Mouse (Mus musculus) erythroid progenitor cell, adult 5-6 weeks (primary cell): Measurements from ENCODE around the gene Misp. TPM values are rescaled to one million over a fixed set of nuclear protein-coding genes. Genes with fewer than 3 reads are reported as not detected.

ENCODE experiments used
- ATAC-seq: replicated peaks from 2 replicates; pipeline ENCODE4 v1.8.0; 2016; ENCODE audit warnings: moderate number of reproducible peaks, mild to moderate bottlenecking, moderate TSS enrichment, inconsistent platforms; ENCODE audit not compliant: poor library complexity, low FRiP score, severe bottlenecking
- total RNA-seq, 2 experiments: library from RNA; stranded (forward) in 1 of 2; stranded (reverse) in 1 of 2; fragments of 150-400 nt in 1 of 2; fragments of 186-747, 209-891 nt in 1 of 2; gene quantifications; 2 replicates each; pipeline versions ENCODE4 v1.2.3 to v1.2.4; 2015 to 2017; ENCODE audit warnings: low replicate concordance in 2 of 2

Gene Misp
- total RNA-seq, 2 experiments from 2014 or later: not detected

- ATAC-seq: no peak
Observed at GRCm38 (mm10) chr10:79793738-79794490, 26.9 kb upstream of the Misp start.

DNA sequence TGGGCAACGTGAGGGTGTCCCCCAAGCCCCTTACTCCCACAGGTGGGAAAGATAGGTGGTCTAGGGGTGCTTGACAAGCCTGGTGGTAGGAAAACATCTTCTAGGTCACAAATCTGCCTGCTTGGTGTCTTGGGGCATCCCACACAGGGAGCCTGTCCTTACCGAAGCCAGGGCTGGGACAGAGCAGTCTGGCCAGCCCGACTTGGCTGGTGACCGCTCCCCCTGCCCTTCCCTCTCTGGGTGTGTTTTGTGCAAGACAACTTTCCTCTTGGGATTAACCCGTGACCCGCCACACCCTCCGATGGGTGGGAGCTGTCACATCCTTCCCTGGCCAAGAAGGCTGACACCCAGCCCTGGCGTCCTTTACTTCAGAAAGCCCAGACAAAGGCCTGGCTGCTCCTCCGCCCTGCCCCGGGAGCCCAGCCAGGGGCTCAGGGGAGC, 26.3 kb upstream of the Misp start:
- ATAC-seq: no peak

DNA sequence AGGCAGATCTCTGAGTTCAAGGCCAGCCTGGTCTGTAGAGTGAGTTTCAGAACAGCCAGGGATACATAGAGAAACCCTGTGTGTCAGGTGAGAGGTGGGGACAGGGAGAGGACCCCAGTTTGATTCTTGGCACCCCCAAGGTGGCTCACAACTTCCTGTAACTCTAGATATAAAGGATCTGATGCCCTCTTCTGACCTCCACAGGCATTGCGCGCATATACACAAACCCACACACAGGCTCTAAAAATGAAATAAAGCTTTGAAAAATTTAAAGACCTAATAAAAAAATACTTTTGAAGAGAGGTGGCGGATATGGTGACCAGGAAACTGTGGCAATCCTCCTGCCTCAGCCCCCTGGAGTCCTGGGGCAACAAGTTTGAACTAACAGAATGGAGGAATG, 24.9 kb upstream of the Misp start:
- ATAC-seq: no peak

DNA sequence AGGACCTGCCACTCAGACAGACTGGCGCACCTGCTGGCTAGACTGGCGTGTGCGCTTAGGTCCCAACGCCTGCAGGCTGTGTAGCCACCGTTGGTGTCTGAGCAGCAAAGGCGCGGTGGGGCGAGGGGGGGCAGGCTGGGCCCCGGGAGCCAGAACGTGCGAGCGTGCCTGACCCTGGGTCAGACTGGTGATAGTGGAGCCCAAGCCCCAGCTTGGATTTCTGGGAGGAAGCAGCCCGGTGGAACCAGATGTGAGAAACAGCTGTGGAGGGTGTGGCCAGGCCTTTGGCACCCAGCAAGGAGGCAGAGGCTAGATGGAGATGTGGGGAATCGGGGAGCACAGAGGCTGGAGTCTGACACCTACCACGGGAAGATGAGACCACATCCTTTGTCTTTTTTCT, 23.5 kb upstream of the Misp start:
- no peak for ATAC-seq

DNA sequence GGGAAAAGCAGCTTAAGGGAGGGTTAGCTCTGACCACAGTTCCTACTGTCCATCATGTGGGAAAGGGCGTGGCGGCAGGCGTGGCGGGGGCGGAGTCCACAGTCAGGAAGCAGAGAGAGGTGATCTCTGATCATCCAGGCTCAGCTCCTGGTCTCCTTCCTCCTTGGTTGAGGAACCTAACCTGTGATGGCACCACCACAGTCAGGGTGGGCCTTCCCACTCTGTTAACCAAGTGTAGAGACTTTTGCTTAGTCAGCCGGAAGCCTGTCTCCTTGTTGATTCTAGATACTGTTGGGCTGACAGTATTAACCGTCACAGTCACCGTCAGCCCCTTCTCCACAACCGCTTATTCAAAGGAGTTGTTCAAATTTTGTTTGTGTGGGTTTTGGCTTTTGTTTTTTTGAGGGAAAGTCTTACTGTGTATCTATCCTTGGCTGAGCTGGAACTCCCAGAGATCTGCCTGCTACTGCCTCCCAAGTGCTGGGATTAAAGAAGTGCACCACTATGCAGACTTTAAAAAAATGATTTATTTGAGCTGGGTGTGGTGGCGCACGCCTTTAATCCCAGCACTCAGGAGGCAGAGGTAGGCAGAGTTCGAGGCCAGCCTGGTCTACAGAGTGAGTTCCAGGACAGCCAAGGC, 22.4 kb upstream of the Misp start:
- ATAC-seq: no peak

DNA sequence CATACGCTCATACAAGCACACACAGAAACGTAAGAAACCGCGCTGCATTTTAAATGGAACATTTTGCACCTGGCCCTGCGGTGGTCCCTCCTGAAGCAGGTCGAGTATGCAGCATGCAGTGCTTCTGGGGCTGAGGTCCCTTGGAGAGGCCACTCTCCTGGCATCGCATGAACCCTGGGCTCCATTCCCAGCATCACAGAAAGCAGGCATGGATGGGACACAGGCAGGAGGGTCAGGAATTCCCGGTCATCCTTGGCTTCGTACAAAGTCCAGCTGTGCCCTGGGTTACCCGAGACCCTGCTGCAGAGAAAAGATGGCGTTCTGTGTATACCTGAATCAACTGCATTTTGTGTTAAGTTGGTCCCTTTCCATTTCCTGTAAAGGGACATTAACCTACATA, 20.3 kb upstream of the Misp start:
- no peak for ATAC-seq

GRCm38 (mm10) chr10:79801837-79802236, 19.0 kb upstream of the Misp start:
- ATAC-seq: no peak

DNA sequence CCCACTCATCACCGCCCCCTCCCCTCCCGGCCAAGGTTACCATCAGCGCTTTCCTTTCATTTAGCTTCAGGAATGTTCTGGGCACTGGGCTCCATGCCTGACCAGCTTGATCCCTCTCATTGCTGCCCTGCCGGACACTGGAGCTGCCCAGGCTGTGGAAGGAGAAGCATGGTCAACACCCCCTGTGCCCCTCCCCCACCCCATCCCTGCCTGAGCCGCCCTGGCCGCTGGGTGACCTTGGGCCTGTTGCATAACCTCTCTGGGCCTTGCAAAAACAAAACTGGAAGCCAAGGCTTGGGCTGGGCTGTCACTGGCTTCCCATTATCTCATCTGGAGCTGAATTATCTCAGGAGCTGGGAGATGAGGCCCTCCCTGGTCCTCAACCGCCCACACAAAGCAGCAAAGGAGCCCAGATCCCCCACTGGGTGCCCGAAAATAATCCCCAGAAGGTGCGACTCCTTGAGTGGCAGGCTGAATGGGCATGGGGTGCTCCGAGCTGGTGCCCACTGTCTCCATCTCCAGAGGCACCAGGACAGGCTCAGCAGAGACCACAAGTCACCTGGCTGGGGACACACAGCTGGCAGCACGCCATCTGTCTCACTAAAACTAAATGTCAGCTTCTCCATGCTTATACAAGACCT, 18.3 kb upstream of the Misp start:
- ATAC-seq: no peak

GRCm38 (mm10) chr10:79803716-79804323, 17.0 kb upstream of the Misp start:
- no peak for ATAC-seq

DNA sequence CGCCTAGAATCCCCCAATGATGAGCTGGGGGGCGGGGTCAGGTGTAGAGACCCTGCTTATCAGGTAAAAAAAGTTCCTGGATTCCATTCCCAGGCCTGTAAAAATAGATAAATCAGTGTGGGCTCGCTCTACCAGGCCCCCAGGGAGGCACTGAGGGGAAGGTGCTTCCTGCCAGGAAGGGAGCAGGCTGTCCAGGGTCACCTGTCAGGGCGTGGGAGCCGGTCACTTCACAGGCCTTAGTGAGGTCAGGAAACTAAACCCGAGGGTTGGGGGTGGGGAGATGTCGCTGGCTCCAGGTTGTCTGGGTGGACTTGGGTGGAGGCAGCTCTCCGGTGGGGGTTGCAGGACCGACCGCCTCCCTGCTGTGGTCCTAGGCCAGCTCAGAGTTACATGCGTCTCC, 15.2 kb upstream of the Misp start:
- ATAC-seq: no peak

GRCm38 (mm10) chr10:79806331-79806730, 14.5 kb upstream of the Misp start:
- ATAC-seq: no peak

- 0 out of 2 replicates have a peak, but pooled peaks have one; percentile 20 for ATAC-seq
Observed at GRCm38 (mm10) chr10:79806972-79807371, 13.8 kb upstream of the Misp start.

GRCm38 (mm10) chr10:79807826-79808225, 13.0 kb upstream of the Misp start:
- no peak for ATAC-seq

GRCm38 (mm10) chr10:79808728-79809127, 12.1 kb upstream of the Misp start:
- ATAC-seq: no peak

- ATAC-seq: peak; percentile 62
Observed at GRCm38 (mm10) chr10:79811736-79812637, 8.8 kb upstream of the Misp start.

DNA sequence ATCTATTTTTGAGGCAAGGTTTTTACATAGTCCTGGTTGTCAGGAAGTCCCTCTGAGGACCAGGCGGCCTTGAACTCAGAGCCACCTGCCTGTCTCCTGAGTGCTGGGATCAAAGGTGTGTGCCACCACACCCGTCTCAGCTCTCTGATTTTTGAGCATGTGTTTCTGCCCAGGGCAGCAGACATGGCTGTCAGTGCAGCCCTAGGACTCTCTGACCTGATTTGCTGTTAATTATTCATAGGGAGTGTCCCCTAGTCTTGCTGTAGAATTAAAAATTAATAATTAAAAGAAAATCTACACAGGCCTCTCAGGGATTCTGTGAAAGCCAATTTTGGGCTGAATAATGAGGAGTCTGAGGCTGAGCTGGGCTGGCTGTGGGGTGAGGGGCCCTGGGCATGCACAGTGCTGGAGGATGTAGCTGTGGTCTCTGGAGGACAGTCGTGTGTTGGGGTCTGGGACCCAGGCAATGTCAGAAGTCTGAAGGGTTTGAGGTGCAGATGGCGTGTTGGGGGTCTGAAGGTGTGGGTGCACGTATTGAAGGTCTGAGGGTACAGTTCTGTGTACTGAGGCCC, 6.4 kb upstream of the Misp start:
- ATAC-seq: no peak

DNA sequence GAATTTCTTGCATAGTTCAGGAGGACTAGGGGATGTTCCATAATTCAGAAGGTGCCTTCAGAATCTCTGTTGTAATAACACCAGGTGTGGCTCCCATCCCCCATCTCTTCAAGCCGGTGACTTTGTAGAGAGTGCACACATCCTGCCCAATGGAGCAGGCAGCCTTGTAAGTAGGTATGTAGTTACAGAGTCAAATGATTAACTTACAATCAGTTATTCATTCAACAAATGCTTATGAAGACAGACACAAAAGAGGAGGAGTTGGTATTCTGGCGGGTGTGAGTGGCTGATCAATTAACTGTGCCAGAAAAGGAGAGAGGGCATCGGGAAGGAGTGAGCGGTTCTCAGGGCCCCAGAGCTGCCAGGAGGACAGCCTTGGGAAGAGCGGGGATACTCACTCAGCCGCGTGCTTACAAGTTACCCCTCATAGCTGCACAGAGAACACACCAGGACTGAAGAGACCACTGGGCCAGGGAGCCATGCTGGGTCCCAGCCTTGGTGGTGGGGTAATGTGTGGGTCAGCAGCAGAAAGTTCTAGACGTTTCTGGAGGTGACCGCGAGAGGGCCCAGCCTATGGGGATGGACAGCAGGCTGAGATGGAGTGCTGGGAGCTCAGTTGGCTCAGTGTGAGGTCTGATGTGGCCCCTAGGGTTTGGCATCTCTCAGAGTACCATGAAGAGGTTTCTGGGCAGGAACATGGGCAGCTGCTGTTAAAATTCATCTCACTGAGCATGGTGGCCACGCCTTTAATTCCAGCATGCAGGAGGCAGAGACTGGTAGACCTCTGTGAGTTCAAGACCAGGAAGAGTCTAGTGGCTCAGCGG, 4.9 kb upstream of the Misp start:
- no peak for ATAC-seq

DNA sequence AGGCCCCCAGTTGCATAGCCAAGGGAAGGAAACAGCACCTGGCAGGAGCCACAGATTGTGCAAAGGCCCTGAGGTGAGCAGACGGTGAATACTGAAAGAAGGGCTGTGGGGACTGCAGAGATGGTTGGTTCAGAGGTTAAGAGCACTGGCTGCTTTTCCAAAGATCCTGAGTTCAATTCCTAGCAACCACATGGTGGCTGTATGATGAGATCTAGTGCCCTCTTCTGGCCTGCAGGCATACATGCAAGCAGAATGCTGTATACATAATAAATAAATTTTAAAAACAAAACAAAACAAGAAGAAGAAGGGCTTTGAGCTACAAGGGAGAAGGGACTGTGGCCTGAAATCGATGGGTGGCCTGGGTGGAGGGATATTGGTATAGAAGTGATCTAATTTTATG, 3.7 kb upstream of the Misp start:
- no peak for ATAC-seq
